ENCODE assay signal across 8 mouse cellular contexts in genomic region chr2:157458472-157458871, GRCm38 (mm10). TPM values are rescaled to one million over a fixed set of nuclear protein-coding genes. Genes with fewer than 3 reads are reported as not detected.
DNase-seq lines count a peak whose midpoint lies in the region; ATAC-seq and TF ChIP-seq lines count a peak whose summit lies in the region.

No protein-coding gene starts in this region.

- peak; percentile 74 for DNase-seq in ovary, postnatal 36 days (ENCODE audit: low spot score)
- no peak for DNase-seq in ovary, adult 18-20 months (ENCODE audit: low spot score)
- DNase-seq in embryo, embryonic 11 days: peak; percentile 84
- DNase-seq in heart, adult 18-20 months: peak; percentile 58 to 90
- DNase-seq in kidney, adult 9 months: peak; percentile 67
- peak; percentile 83 for DNase-seq in liver, embryonic 11.5 days (ENCODE audit: low spot score)
- peak; percentile 84 for DNase-seq in naive thymus-derived CD4-positive, alpha-beta T cell, adult 2 months (ENCODE audit: low read depth)

- no peak overlapping the region for H3K27ac ChIP-seq in liver, embryonic 11.5 days (ENCODE audit: low read depth, low read length)
- H3K27ac ChIP-seq in testis, adult 2 months (ENCODE audit: control insufficient read depth, insufficient read depth, low read depth, low read length): no peak overlapping the region

- no peak for TF ChIP-seq POLR2A in testis, adult 2 months (IDR thresholded peaks at IDR 0.05; ENCODE audit: control insufficient read depth, low read depth, low read length)

- peaks cover 24% of the 10 kb centered on the region for H3K4me1 ChIP-seq in liver, embryonic 11.5 days (replicated peaks; ENCODE audit: control insufficient read depth, insufficient read depth, low read length)
- peaks cover 6% of the 10 kb centered on the region for H3K4me1 ChIP-seq in testis, adult 2 months (ENCODE audit: control insufficient read depth, insufficient read depth, low read length)

- peak overlapping the region; percentile 53 for H3K4me2 ChIP-seq in liver, embryonic 11.5 days

- no peaks in the 10 kb centered on the region; the same call in 1 of the 2 replicates for H3K27me3 ChIP-seq in liver, embryonic 11.5 days (replicated peaks; ENCODE audit: control insufficient read depth, insufficient read depth, low read length)
- no peaks in the 10 kb centered on the region for H3K27me3 ChIP-seq in testis, adult 2 months (ENCODE audit: control insufficient read depth, insufficient read depth, low read length)

- peak; percentile 87; the same call in 1 of the 2 replicates for TF ChIP-seq CTCF in testis, adult 2 months (IDR thresholded peaks at IDR 0.05; ENCODE audit: control insufficient read depth, insufficient read depth, insufficient replicate concordance, low read depth, low read length)

- no peaks in the 10 kb centered on the region for H3K36me3 ChIP-seq in liver, embryonic 11.5 days (ENCODE audit: control insufficient read depth, insufficient read depth, low read length)
- H3K36me3 ChIP-seq in testis, adult 2 months (ENCODE audit: control insufficient read depth, insufficient read depth, low read length): no peaks in the 10 kb centered on the region

- 13% methylated on average over 14 of the region's 14 CpGs for WGBS in liver, embryonic 11.5 days

- no peak overlapping the region for H3K9ac ChIP-seq in liver, embryonic 11.5 days (ENCODE audit: low read depth, low read length)

- H3K4me3 ChIP-seq in liver, embryonic 11.5 days (ENCODE audit: low read depth, low read length): no peak overlapping the region
- H3K4me3 ChIP-seq in testis, adult 2 months (ENCODE audit: control insufficient read depth, low read depth, low read length): no peak overlapping the region

- ATAC-seq in liver, embryonic 11.5 days (replicated peaks; ENCODE audit: low FRiP score): no peak

- H3K9me3 ChIP-seq in liver, embryonic 11.5 days (ENCODE audit: control insufficient read depth, low read length): no peaks in the 10 kb centered on the region

RNA-seq across cellular contexts. Expression of gene Src, which starts 40.2 kb away (rescaled TPM):
- 1 to 10 TPM; 4.2 to 4.8 TPM for total RNA-seq in heart, adult 18-20 months (2021)
- polyA plus RNA-seq in liver, embryonic 11.5 days (2014; fragmentation: Nextera tagmentation; extraction: Ambion mirVana): 4.4 and 4.8 TPM in 2 replicates
- polyA plus RNA-seq in testis, adult 2 months (2012; rRNA removed): 8.7 and 9.3 TPM in 2 replicates
